ENCODE assay signal across 9 mouse cellular contexts in the genomic region with DNA sequence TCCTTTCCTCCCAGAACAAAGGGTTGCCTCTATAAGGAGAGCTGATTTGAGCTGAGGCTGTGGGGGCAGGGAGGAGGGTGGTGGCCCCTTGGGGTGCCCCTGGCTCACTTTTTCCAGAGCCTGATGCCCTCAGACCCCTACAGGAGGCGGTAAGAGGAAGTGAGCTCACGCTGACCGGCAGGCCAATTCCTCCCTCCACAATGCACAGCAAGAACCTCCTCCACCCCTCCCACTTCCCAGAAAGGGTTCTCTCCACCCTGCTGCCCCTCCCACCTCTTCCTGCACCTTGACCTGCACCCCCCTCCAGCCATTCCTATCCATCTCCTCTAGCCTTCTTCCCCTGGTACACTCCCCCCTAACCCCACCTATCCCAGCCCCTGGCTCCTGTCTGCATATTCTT. TPM values are rescaled to one million over a fixed set of nuclear protein-coding genes. Genes with fewer than 3 reads are reported as not detected.
DNase-seq lines count a peak whose midpoint lies in the region; ATAC-seq lines count a peak whose summit lies in the region.
"Had no signal": no experiment of that assay in that cellular context is flagged by ENCODE, and none has a peak within 500 bp of the region (broad histone marks: within the 10 kb centered on the region; RNA-seq: fewer than 3 reads in every experiment).

No protein-coding gene starts in this region.

- H3K9me3 ChIP-seq in kidney, embryonic 14.5 days (ENCODE audit: control insufficient read depth, low read length) = no peaks in the 10 kb centered on the region
- no peaks in the 10 kb centered on the region for H3K9me3 ChIP-seq in limb, embryonic 15.5 days

- H3K4me2 ChIP-seq in kidney, embryonic 14.5 days (replicated peaks; ENCODE audit: low read depth, low read length) = no peak overlapping the region
- H3K4me2 ChIP-seq in limb, embryonic 15.5 days = no peak overlapping the region

- 12% methylated on average over 3 of the region's 3 CpGs for WGBS in kidney, embryonic 14.5 days
- 24% methylated on average over 3 of the region's 3 CpGs for WGBS in limb, embryonic 15.5 days

- no peaks in the 10 kb centered on the region for H3K36me3 ChIP-seq in kidney, embryonic 14.5 days (ENCODE audit: control insufficient read depth, insufficient read depth, low read length)
- H3K36me3 ChIP-seq in limb, embryonic 15.5 days = no peaks in the 10 kb centered on the region

- H3K4me3 ChIP-seq in kidney, embryonic 14.5 days (ENCODE audit: low read length) = no peak overlapping the region
- no peak overlapping the region for H3K4me3 ChIP-seq in limb, embryonic 15.5 days

- H3K4me1 ChIP-seq in kidney, embryonic 14.5 days (ENCODE audit: control insufficient read depth, insufficient read depth, low read length) = peaks cover 26% of the 10 kb centered on the region
- peaks cover 46% of the 10 kb centered on the region for H3K4me1 ChIP-seq in limb, embryonic 15.5 days

- no peak overlapping the region for H3K9ac ChIP-seq in kidney, embryonic 14.5 days (ENCODE audit: low read depth, low read length)
- no peak overlapping the region for H3K9ac ChIP-seq in limb, embryonic 15.5 days

- H3K27me3 ChIP-seq in kidney, embryonic 14.5 days (ENCODE audit: control insufficient read depth, insufficient read depth, low read length) = no peaks in the 10 kb centered on the region
- H3K27me3 ChIP-seq in limb, embryonic 15.5 days = no peaks in the 10 kb centered on the region

- peak; percentile 28 for DNase-seq in kidney, adult 9 months
- peak; percentile 72 for DNase-seq in heart, adult 8-10 months (ENCODE audit: low spot score)
- DNase-seq in thymus, postnatal 14 days = no peak
- DNase-seq in layer of hippocampus, adult 11-12 months (ENCODE audit: low spot score) = no peak
- no peak for DNase-seq in cerebellum, postnatal 10 days
- DNase-seq: layer of hippocampus, postnatal 36 days had no signal

- H3K27ac ChIP-seq in kidney, embryonic 14.5 days (ENCODE audit: low read depth, low read length) = no peak overlapping the region
- H3K27ac ChIP-seq in limb, embryonic 15.5 days = peak overlapping the region; percentile 74; the same call in 1 of the 2 replicates

- ATAC-seq in kidney, embryonic 14.5 days (ENCODE audit: low FRiP score, low TSS enrichment) = no peak
- no peak for ATAC-seq in limb, embryonic 15.5 days (ENCODE audit: insufficient number of reproducible peaks, low FRiP score, low TSS enrichment, low read depth)
- ATAC-seq in monocyte, adult 5-6 weeks (replicated peaks; ENCODE audit: insufficient number of reproducible peaks, low FRiP score, low TSS enrichment, poor library complexity, severe bottlenecking) = peak; percentile 49

RNA-seq across cellular contexts. Expression of a gene that starts 3.2 kb away (rescaled TPM):
- 5.2 and 7.4 TPM in 2 replicates for polyA plus RNA-seq in kidney, embryonic 14.5 days (2014; fragmentation: Nextera tagmentation; extraction: Ambion mirVana)
- total RNA-seq in heart, adult 8-10 months (2022) = 10 to 100 TPM; 13.3 to 14.9 (median 14.0) TPM
- 7.8 and 8.4 TPM in 2 replicates for polyA plus RNA-seq in limb, embryonic 15.5 days (2015; fragmentation: Nextera tagmentation; extraction: Ambion mirVana)
- total RNA-seq in monocyte, adult 5-6 weeks (2017) = 4.7 to 5.8 TPM (median 5.0 TPM) in 3 replicates

RNA-seq across cellular contexts. Expression of a gene that starts 49.8 kb away (rescaled TPM):
- polyA plus RNA-seq in kidney, embryonic 14.5 days (2014; fragmentation: Nextera tagmentation; extraction: Ambion mirVana) = 2.5 and 3.7 TPM in 2 replicates
- 10 to 100 TPM; 19.2 to 23.4 (median 20.0) TPM for total RNA-seq in heart, adult 8-10 months (2022)
- 3.4 and 4.4 TPM in 2 replicates for polyA plus RNA-seq in limb, embryonic 15.5 days (2015; fragmentation: Nextera tagmentation; extraction: Ambion mirVana)
- 16.8 to 18.8 TPM (median 18.0 TPM) in 3 replicates for total RNA-seq in monocyte, adult 5-6 weeks (2017)

Comparison
In these comparisons a context has a peak if more than half of its experiments do, and no peak if none do; other contexts are left out.
1. DNase-seq: peak in kidney, adult 9 months (single experiment) and heart, adult 8-10 months (single experiment); none in thymus, postnatal 14 days (single experiment), layer of hippocampus, adult 11-12 months (single experiment) and cerebellum, postnatal 10 days (0 of 2).